Mouse (Mus musculus): ENCODE measurements at regions not wholly inside any gene's neighbourhood (a gene's known extent, or its start where the extent isn't known, plus 50 kb on each side); places are given as distances from the start of the nearest gene placed in this dataset.

DNA sequence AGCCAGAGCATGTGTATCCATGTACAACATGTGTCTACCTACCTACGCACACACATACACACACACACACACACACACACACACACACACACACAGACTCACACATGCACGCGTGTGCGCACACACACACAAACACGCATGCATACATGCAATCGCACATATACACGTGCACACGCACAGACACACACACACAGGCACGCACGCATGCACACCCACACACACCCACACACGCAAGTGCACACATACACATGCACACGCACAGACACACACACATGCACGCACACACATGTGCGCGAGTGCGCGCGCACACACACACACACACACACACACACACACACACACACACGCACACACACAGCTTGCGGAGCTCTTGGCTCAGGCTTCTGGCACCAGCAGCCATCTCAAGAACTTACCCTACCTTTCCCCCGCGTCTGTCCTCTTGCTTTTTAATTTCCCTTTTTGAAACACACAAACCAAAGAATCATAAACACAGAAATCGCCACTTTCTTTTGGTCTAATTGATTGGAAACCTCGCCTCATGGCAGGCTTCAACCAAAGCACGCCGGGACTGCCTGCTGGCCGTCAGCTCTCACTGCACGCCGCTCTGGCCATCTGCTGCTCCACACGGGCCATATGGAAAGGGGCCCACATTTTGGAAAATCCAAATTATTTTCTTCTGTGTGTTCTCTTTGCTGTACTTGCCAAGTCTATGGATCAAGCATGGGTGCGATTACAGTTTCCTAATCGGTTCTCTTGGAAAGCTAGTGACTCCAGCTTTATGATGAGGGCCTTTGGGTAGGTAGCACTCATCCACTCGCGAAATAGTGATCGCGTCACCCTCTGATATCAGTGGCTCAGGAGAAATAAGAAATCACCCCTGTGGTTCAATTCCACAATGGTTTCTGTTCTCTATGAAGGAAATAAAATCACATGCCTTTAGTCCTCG, 127.9 kb upstream of the Gm9833 start:
- no peak for DNase-seq

- peak; percentile 54 for DNase-seq
These were observed 127.2 kb upstream of the Gm9833 start for GRCm38 (mm10) chr3:9960696-9961095.

All from thymus, postnatal 25 days (tissue).